Mouse (Mus musculus): ENCODE data around the gene Fbrsl1. TPM values are rescaled to one million over a fixed set of nuclear protein-coding genes. Genes with fewer than 3 reads are reported as not detected.

Fbrsl1 gene
- polyA plus RNA-seq, 1 experiment from 2014 or later, result 9.6 TPM

- WGBS, result 42% methylated on average over 1 of the region's 1 CpGs
- H3K9ac ChIP-seq, result no peak overlapping the region
- 0 out of 2 replicates have a peak, but pooled peaks cover 2% of the 10 kb centered on the region for H3K4me1 ChIP-seq (replicated peaks)
- no peak overlapping the region for H3K4me2 ChIP-seq (replicated peaks)
- no peak overlapping the region for H3K27ac ChIP-seq
- no peak for ATAC-seq
- H3K9me3 ChIP-seq, result no peaks in the 10 kb centered on the region
- H3K36me3 ChIP-seq, result no peaks in the 10 kb centered on the region
- H3K27me3 ChIP-seq (replicated peaks), result no peaks in the 10 kb centered on the region
- no peak overlapping the region for H3K4me3 ChIP-seq (replicated peaks)
Observed at GRCm38 (mm10) chr5:110420950-110421349, 27.4 kb downstream of the Fbrsl1 start.

- 0 out of 2 replicates have a peak, but pooled peaks cover 3% of the 10 kb centered on the region for H3K36me3 ChIP-seq
- 88% methylated on average over 4 of the region's 4 CpGs for WGBS
- H3K4me2 ChIP-seq (replicated peaks), result no peak overlapping the region
- H3K4me3 ChIP-seq (replicated peaks), result no peak overlapping the region
- H3K27me3 ChIP-seq (replicated peaks), result no peaks in the 10 kb centered on the region
- H3K9me3 ChIP-seq, result no peaks in the 10 kb centered on the region
- H3K27ac ChIP-seq, result no peak overlapping the region
- no peak overlapping the region for H3K9ac ChIP-seq
- no peak for ATAC-seq
- H3K4me1 ChIP-seq (replicated peaks), result 0 out of 2 replicates have a peak, but pooled peaks cover 2% of the 10 kb centered on the region
Observed at GRCm38 (mm10) chr5:110420201-110420600, 28.1 kb downstream of the Fbrsl1 start.

- 0 out of 2 replicates have a peak, but pooled peaks cover 2% of the 10 kb centered on the region for H3K4me1 ChIP-seq (replicated peaks)
- no peaks in the 10 kb centered on the region for H3K27me3 ChIP-seq (replicated peaks)
- H3K9me3 ChIP-seq, result no peaks in the 10 kb centered on the region
- no peak for ATAC-seq
- no peak overlapping the region for H3K4me3 ChIP-seq (replicated peaks)
- 90% methylated on average over 1 of the region's 1 CpGs for WGBS
- 0 out of 2 replicates have a peak, but pooled peaks cover 3% of the 10 kb centered on the region for H3K36me3 ChIP-seq
- no peak overlapping the region for H3K9ac ChIP-seq
- no peak overlapping the region for H3K4me2 ChIP-seq (replicated peaks)
- no peak overlapping the region for H3K27ac ChIP-seq
Observed at GRCm38 (mm10) chr5:110418523-110418911, 29.8 kb downstream of the Fbrsl1 start.

GRCm38 (mm10) chr5:110417756-110418522 lies 30.4 kb downstream of the Fbrsl1 start:
- Histone ChIP-seq H3K4me2 (replicated peaks) (no peak overlapping the region), H3K36me3 (0 out of 2 replicates have a peak, but pooled peaks cover 3% of the 10 kb centered on the region), H3K9ac (no peak overlapping the region), H3K27ac (no peak overlapping the region), H3K9me3 (no peaks in the 10 kb centered on the region), H3K27me3 (replicated peaks) (no peaks in the 10 kb centered on the region), H3K4me1 (replicated peaks) (0 out of 2 replicates have a peak, but pooled peaks cover 2% of the 10 kb centered on the region), H3K4me3 (replicated peaks) (no peak overlapping the region)
- no peak for ATAC-seq
- 54% methylated on average over 14 of the region's 14 CpGs for WGBS

- 39% methylated on average over 7 of the region's 7 CpGs for WGBS
Observed at GRCm38 (mm10) chr5:110416825-110417401, 31.4 kb downstream of the Fbrsl1 start.

GRCm38 (mm10) chr5:110415806-110416700 lies 32.2 kb downstream of the Fbrsl1 start:
- 58% methylated on average over 13 of the region's 13 CpGs for WGBS
- Histone ChIP-seq H3K9me3 (no peaks in the 10 kb centered on the region), H3K27me3 (replicated peaks) (no peaks in the 10 kb centered on the region), H3K36me3 (0 out of 2 replicates have a peak, but pooled peaks cover 3% of the 10 kb centered on the region), H3K4me1 (replicated peaks) (0 out of 2 replicates have a peak, but pooled peaks cover 2% of the 10 kb centered on the region), H3K4me2 (replicated peaks) (no peak overlapping the region), H3K27ac (no peak overlapping the region), H3K9ac (no peak overlapping the region), H3K4me3 (replicated peaks) (no peak overlapping the region)
- peak; percentile 19; the same call in 1 of the 2 replicates for ATAC-seq

More at GRCm38 (mm10) chr5:110416825-110417401, 31.4 kb downstream of the Fbrsl1 start:
- Histone ChIP-seq H3K9ac (no peak overlapping the region), H3K9me3 (no peaks in the 10 kb centered on the region), H3K4me1 (replicated peaks) (0 out of 2 replicates have a peak, but pooled peaks cover 2% of the 10 kb centered on the region), H3K27ac (no peak overlapping the region), H3K4me2 (replicated peaks) (no peak overlapping the region), H3K36me3 (0 out of 2 replicates have a peak, but pooled peaks cover 3% of the 10 kb centered on the region), H3K27me3 (replicated peaks) (no peaks in the 10 kb centered on the region), H3K4me3 (replicated peaks) (no peak overlapping the region)
- ATAC-seq, result 0 out of 2 replicates have a peak, but pooled peaks have one; percentile 21

- H3K4me2 ChIP-seq (replicated peaks), result no peak overlapping the region
- no peaks in the 10 kb centered on the region for H3K9me3 ChIP-seq
Observed at GRCm38 (mm10) chr5:110415022-110415421, 33.3 kb downstream of the Fbrsl1 start.

GRCm38 (mm10) chr5:110413018-110413417 lies 35.3 kb downstream of the Fbrsl1 start:
- Histone ChIP-seq H3K9ac (no peak overlapping the region), H3K4me3 (replicated peaks) (no peak overlapping the region), H3K27me3 (replicated peaks) (no peaks in the 10 kb centered on the region), H3K9me3 (no peaks in the 10 kb centered on the region), H3K36me3 (0 out of 2 replicates have a peak, but pooled peaks cover 7% of the 10 kb centered on the region), H3K27ac (no peak overlapping the region), H3K4me1 (replicated peaks) (0 out of 2 replicates have a peak, but pooled peaks cover 2% of the 10 kb centered on the region), H3K4me2 (replicated peaks) (no peak overlapping the region)
- WGBS, result 77% methylated on average over 14 of the region's 14 CpGs
- ATAC-seq, result no peak

More at GRCm38 (mm10) chr5:110415022-110415421, 33.3 kb downstream of the Fbrsl1 start:
- WGBS, result 38% methylated on average over 5 of the region's 5 CpGs
- H3K4me3 ChIP-seq (replicated peaks), result no peak overlapping the region
- no peak overlapping the region for H3K9ac ChIP-seq
- no peaks in the 10 kb centered on the region for H3K27me3 ChIP-seq (replicated peaks)
- 0 out of 2 replicates have a peak, but pooled peaks cover 3% of the 10 kb centered on the region for H3K36me3 ChIP-seq
- no peak overlapping the region for H3K27ac ChIP-seq
- 0 out of 2 replicates have a peak, but pooled peaks cover 2% of the 10 kb centered on the region for H3K4me1 ChIP-seq (replicated peaks)
- no peak for ATAC-seq

GRCm38 (mm10) chr5:110410386-110410785 lies 37.9 kb downstream of the Fbrsl1 start:
- Histone ChIP-seq H3K4me1 (replicated peaks) (no peaks in the 10 kb centered on the region), H3K27ac (no peak overlapping the region), H3K4me2 (replicated peaks) (no peak overlapping the region), H3K9ac (no peak overlapping the region), H3K9me3 (no peaks in the 10 kb centered on the region), H3K27me3 (replicated peaks) (no peaks in the 10 kb centered on the region), H3K36me3 (0 out of 2 replicates have a peak, but pooled peaks cover 6% of the 10 kb centered on the region), H3K4me3 (replicated peaks) (no peak overlapping the region)
- WGBS, result 69% methylated on average over 5 of the region's 5 CpGs
- no peak for ATAC-seq

- ATAC-seq, result no peak
- Histone ChIP-seq H3K4me3 (replicated peaks) (no peak overlapping the region), H3K27ac (no peak overlapping the region), H3K4me1 (replicated peaks) (no peaks in the 10 kb centered on the region), H3K9me3 (no peaks in the 10 kb centered on the region), H3K4me2 (replicated peaks) (no peak overlapping the region), H3K27me3 (replicated peaks) (no peaks in the 10 kb centered on the region), H3K9ac (no peak overlapping the region), H3K36me3 (0 out of 2 replicates have a peak, but pooled peaks cover 4% of the 10 kb centered on the region)
- WGBS, result 70% methylated on average over 2 of the region's 2 CpGs
Observed at GRCm38 (mm10) chr5:110408967-110409366, 39.3 kb downstream of the Fbrsl1 start.

- Histone ChIP-seq H3K4me3 (replicated peaks) (no peak overlapping the region), H3K27me3 (replicated peaks) (no peaks in the 10 kb centered on the region), H3K4me1 (replicated peaks) (no peaks in the 10 kb centered on the region), H3K9ac (no peak overlapping the region), H3K36me3 (0 out of 2 replicates have a peak, but pooled peaks cover 4% of the 10 kb centered on the region), H3K4me2 (replicated peaks) (no peak overlapping the region), H3K9me3 (no peaks in the 10 kb centered on the region), H3K27ac (no peak overlapping the region)
- WGBS, result 47% methylated on average over 8 of the region's 8 CpGs
- peak; percentile 58 for ATAC-seq
Observed at GRCm38 (mm10) chr5:110406065-110406714, 42.1 kb downstream of the Fbrsl1 start.

Data from intestine, embryonic 15.5 days (tissue).